Mouse (Mus musculus) E14TG2a.4 (cell line): ENCODE data around the gene Lats2.

Experiments used
- H3K27me3 ChIP-seq: 2 replicates; pipeline ENCODE4 v1.6.1; 2014; ENCODE audit warnings: low read length, control low read depth; ENCODE audit not compliant: insufficient read depth
- H3K36me3 ChIP-seq: 2 replicates; pipeline ENCODE4 v1.6.1; 2014; ENCODE audit warnings: low read length, control low read depth; ENCODE audit not compliant: insufficient read depth
- H3K4me1 ChIP-seq: replicated peaks from 2 replicates; pipeline ENCODE4 v1.6.1; 2014; ENCODE audit warnings: low read depth, low read length, control low read depth
- H3K4me3 ChIP-seq: replicated peaks from 2 replicates; pipeline ENCODE4 v1.5.1; 2014; ENCODE audit warnings: mild to moderate bottlenecking, low read length
- H3K9me3 ChIP-seq: 2 replicates; pipeline ENCODE4 v1.6.1; 2014; ENCODE audit warnings: low read length, control low read depth
- CTCF ChIP-seq: conservative IDR thresholded peaks from 2 replicates; pipeline ENCODE4 v1.5.1; 2014; ENCODE audit warnings: low read length
- NANOG ChIP-seq: IDR thresholded peaks from 2 replicates; pipeline ENCODE4 v1.6.1; 2014; ENCODE audit warnings: borderline replicate concordance, low read length, mixed read lengths
- POU5F1 ChIP-seq: IDR thresholded peaks from 2 replicates; pipeline ENCODE4 v1.6.1; 2014; ENCODE audit warnings: low read length, borderline replicate concordance

Lats2 gene

DNA sequence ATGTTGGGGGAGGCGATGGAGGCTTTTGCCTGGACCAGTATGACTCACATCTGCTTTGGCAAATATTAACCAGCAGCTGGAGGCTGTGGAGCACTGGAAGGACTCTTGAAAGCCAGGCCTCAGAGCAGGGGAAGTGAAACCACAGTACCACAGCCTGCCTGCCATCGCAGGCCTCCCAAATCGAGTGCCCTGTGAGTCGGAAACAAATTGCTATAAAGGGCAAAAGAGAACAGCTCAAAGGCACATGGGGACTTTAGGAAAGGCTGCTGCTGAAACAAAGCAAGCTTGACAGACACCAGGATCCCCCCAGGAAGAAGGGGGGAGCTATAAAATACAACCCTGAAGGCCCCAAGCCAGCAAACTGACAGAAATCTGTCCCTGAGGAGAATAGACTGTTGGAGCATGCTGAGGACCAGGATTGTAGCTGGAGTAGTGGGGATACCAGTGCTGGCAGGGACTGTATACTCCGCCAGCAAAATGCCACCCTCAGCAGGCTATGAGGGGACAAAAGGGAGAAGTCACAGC lies 28.2 kb downstream of the Lats2 start:
- Histone ChIP-seq H3K27me3 (peaks cover 66% of the 10 kb centered on the region), H3K4me1 (peaks cover 71% of the 10 kb centered on the region), H3K9me3 (no peaks in the 10 kb centered on the region), H3K36me3 (no peaks in the 10 kb centered on the region), H3K4me3 (0 out of 2 replicates have a peak overlapping the region, but pooled peaks have one; percentile 17)
- TF ChIP-seq NANOG (no peak), CTCF (no peak), POU5F1 (no peak)

DNA sequence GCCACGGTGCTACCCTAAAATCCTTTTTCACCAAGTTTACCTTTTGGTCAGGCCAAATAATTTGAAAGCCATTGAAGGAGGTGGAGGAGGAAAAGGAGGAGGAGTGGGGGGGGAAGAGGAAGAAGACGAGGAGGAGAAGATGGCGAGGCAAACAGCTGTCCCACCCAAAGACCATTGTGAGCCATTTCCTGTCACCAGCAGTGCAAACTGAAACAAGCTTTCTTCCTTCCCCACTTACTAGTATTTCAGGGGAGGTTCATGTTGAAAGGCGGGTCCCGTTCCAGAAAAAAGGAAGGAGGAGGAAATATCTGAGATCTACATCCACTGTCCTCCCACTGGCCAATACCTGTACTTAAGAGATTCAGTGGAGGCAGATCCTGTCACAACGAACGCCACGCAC lies 28.8 kb downstream of the Lats2 start:
- H3K9me3 ChIP-seq: no peaks in the 10 kb centered on the region
- TF ChIP-seq CTCF: no peak
- TF ChIP-seq POU5F1: no peak
- TF ChIP-seq NANOG: no peak
- 0 out of 2 replicates have a peak overlapping the region, but pooled peaks have one; percentile 17 for H3K4me3 ChIP-seq
- peaks cover 64% of the 10 kb centered on the region for H3K27me3 ChIP-seq
- H3K36me3 ChIP-seq: no peaks in the 10 kb centered on the region
- peaks cover 66% of the 10 kb centered on the region for H3K4me1 ChIP-seq

DNA sequence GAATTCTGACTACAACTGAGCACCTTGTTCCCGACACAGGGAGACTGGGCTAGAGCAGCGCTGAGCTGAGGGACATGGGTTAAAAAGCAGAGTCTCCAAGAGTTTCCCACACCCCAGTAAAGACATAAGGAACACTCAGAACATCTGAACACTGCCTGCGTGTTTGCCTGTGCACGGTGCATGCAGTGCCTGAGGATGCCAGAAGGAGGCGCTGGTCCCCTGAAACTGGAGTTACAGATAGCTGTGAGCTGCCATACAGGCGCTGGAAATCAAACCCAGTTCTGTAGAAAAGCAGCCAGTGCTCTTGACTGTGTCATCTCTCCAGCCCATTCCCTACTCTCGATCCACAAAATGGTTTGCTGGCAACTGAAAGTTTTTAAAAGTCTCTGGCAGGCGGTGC lies 32.0 kb downstream of the Lats2 start:
- no peak overlapping the region for H3K4me3 ChIP-seq
- H3K9me3 ChIP-seq: no peaks in the 10 kb centered on the region
- no peaks in the 10 kb centered on the region for H3K36me3 ChIP-seq
- no peak for TF ChIP-seq NANOG
- TF ChIP-seq CTCF: peak; percentile 99
- H3K27me3 ChIP-seq: peaks cover 57% of the 10 kb centered on the region
- H3K4me1 ChIP-seq: peaks cover 42% of the 10 kb centered on the region

DNA sequence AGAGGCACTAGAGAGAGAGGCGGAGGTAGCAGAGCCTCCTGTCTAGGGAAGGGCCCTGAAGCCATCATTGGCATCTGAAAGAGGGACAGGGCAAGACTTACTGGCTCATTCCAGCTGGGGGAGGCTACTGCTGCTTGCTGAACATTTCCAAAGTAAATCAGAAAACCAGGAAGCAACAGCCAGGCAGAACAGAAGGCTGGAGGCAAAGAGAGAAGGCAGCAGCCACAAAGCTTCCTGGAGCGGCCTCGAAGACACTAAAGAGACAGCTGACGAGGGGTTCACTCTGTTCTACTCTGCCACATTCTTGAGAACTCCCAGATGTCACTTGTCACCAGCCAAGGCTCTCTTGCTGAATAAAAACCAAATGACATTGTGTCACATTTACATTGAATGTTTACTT lies 33.7 kb downstream of the Lats2 start:
- Histone ChIP-seq H3K4me1 (peaks cover 25% of the 10 kb centered on the region), H3K27me3 (peaks cover 40% of the 10 kb centered on the region), H3K9me3 (no peaks in the 10 kb centered on the region), H3K36me3 (no peaks in the 10 kb centered on the region), H3K4me3 (no peak overlapping the region)
- TF ChIP-seq CTCF: no peak
- TF ChIP-seq POU5F1: no peak
- TF ChIP-seq NANOG: no peak

DNA sequence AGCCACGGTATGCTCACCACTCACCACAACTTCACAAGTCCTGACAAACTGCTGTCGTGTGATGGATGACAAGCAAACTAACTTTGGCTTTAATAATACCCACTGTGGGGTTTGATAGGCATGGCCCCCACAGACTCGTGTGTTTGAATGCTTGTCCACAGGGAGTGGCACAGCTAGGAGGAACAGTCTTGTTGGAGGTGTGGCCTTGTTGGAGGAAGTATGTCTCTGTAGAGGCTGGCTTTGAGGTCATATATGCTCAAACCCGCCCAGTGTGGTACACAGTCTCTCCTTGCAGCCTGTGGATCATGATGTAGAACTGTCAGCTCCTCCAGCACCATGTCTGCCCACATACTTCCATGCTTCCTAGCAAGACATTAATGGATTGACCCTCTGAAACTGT lies 39.9 kb downstream of the Lats2 start:
- H3K4me3 ChIP-seq: no peak overlapping the region
- no peaks in the 10 kb centered on the region for H3K27me3 ChIP-seq
- H3K9me3 ChIP-seq: no peaks in the 10 kb centered on the region
- no peaks in the 10 kb centered on the region for H3K36me3 ChIP-seq
- H3K4me1 ChIP-seq: peaks cover 15% of the 10 kb centered on the region
- TF ChIP-seq NANOG (no peak), POU5F1 (no peak), CTCF (no peak)

DNA sequence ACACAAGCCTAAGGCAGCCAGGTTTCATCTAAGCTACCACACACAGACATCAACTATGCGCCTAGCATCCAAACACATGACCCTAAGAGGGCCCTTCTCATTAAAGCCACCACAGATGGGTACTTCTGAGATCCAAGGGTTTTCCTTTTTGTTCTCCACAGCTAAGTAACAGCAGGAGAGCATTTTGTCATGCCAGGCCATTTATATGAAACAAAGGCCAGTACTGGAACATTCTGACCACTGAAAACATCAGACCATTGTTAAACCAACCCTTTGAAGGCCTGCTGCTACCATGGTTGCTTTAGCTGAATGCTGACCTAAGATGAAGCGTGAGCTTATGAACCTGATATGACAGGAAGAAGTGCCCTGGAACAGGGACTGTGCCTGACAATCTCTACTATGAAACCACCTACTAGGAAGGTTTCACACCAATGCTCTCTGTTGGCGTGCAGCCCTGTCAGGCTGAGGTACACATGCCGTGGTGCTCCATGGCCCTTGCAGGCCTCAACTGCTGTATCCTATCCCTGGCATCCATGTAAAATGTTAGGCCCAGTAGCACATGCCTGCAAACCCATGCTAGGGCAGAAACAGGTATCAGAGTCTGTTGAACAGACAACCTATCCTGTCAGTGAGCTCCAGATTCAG lies 41.5 kb downstream of the Lats2 start:
- Histone ChIP-seq H3K27me3 (no peaks in the 10 kb centered on the region), H3K4me3 (no peak overlapping the region), H3K4me1 (peaks cover 15% of the 10 kb centered on the region), H3K36me3 (no peaks in the 10 kb centered on the region), H3K9me3 (no peaks in the 10 kb centered on the region)
- no peak for TF ChIP-seq CTCF

DNA sequence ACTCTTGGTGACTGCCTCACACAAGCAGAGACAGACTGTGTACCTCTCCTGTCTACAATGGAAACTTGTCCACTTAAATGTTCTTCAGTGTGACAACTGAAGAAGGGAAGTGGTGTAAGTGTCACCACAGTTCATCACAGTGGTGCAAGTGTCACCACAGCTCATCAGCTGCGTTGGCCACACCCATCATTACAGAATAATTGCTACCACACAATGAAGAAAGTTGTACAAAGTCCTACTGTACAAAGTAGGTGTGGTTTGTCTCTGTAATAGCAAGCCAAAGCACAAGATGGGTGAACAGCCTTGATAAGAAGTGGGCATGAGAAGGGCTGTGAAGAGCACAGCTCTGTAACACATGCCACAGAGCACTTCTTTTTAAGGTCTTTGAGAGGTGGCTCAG lies 45.3 kb downstream of the Lats2 start:
- Histone ChIP-seq H3K4me1 (peaks cover 52% of the 10 kb centered on the region), H3K36me3 (no peaks in the 10 kb centered on the region), H3K9me3 (no peaks in the 10 kb centered on the region), H3K4me3 (no peak overlapping the region), H3K27me3 (peaks cover 3% of the 10 kb centered on the region; the same call in 1 of the 2 replicates)
- no peak for TF ChIP-seq NANOG
- no peak for TF ChIP-seq CTCF
- no peak for TF ChIP-seq POU5F1

DNA sequence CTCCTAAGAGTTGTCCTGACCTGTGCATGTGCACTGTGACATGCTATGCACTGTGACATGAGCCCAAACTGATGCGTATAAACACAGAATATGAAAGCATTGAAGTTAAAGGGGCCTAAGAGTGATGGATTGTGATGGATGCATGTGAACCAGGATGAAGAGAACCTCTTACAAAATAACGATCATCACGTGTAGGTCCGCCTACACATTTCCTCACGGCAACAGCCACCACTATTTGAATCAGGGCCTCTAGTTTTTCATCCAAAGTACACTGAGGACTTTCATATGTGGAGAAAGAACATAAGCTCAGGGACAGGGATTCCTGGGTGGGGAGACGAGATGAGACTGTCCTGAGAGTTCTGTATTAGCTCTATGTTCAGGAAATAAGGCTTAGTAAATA lies 47.1 kb downstream of the Lats2 start:
- H3K4me3 ChIP-seq: no peak overlapping the region
- H3K27me3 ChIP-seq: peaks cover 16% of the 10 kb centered on the region
- TF ChIP-seq CTCF: no peak
- no peak for TF ChIP-seq NANOG
- TF ChIP-seq POU5F1: no peak
- H3K36me3 ChIP-seq: no peaks in the 10 kb centered on the region
- no peaks in the 10 kb centered on the region for H3K9me3 ChIP-seq
- peaks cover 57% of the 10 kb centered on the region for H3K4me1 ChIP-seq

DNA sequence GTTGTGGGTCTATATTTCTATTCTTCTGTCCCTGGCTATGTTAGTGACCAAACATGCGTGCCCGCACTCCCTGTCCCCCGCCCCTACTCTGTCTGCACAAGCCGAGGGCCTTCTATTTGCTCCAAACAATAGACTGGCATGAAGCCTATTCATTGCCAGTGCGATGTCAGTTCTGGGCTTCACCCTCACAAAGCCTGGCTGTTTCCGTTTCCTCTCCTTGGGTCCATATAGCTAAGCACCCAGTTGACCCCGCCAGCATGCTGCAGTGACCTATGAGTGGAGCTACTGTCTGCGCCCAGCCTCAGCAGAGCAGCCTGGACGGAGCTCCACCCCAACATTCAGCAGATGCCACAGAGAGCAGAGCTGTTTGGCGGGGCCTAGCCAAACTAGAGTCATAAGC lies 49.0 kb downstream of the Lats2 start:
- TF ChIP-seq NANOG: no peak
- no peak for TF ChIP-seq POU5F1
- no peak for TF ChIP-seq CTCF
- H3K27me3 ChIP-seq: peaks cover 27% of the 10 kb centered on the region
- no peaks in the 10 kb centered on the region for H3K36me3 ChIP-seq
- H3K4me3 ChIP-seq: peak overlapping the region; percentile 43
- peaks cover 51% of the 10 kb centered on the region for H3K4me1 ChIP-seq
- no peaks in the 10 kb centered on the region for H3K9me3 ChIP-seq
